Mouse (Mus musculus): ENCODE measurements around the gene Trat1.

Trat1 gene

DNA sequence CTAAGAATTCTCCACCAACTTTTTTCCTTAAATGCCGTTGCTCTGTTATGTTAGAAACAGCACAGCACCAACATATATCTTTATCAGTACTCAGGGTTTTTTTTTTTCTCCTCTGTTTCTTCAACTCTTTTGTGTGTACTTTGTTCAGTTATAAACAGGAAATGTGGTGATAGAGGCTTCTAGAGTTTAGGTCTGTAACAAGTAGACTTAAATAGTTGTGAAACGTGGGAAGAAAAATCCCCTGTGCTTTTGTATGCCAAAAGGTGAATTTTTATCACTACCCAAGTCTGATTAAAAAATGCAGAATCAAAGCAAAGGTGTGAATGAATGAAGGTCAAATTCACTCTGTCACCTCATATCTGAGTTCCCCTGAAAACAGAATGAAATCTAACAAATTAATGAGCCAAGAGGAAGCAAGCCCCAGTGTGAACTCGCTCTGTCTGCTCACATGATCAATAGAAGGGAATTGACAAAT lies at the start of gene Trat1:
Gene Trat1 (minus strand): TSS at position 51 of the 475 bp plus-strand sequence.
- DNase-seq (ENCODE audit: extremely low read depth, low read depth) = no peak

DNA sequence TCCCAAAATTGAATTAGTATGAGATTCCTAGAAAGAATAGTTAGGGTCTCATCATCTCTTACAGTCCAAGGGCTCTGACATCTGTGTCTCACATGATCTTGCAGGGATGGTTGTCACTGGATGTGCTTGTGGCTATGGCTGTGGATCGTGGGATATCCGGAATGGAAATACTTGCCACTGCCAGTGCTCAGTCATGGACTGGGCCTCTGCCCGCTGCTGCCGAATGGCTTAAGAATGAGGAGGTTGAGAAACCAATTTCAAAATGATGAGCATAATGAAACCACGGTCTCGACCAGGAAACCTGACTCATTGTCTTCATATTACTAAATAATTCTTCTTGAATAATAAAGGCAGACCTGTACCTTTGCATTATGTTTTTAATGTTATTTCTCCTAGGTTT lies 46.7 kb upstream of the Trat1 start:
- DNase-seq (ENCODE audit: extremely low read depth, low read depth) = no peak

DNA sequence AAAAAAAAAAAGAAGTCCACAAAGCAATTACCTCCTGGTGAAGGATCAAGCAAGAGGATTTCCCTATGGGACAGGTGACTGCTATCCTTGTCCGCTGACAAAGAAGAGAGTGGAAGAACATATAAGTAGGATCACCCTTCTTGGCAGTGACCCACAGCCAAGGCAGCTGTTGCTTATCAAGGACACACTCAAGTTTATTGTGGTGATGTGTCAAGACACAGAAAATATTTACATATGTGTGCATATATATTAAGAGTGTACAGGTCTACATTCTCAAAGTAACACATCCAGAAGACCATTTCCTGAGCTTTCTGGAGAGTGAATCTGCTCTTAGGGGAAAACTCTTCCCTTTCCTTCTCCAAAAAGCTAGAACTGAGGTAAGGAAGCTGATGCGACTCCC lies 44.9 kb upstream of the Trat1 start, which contains the start of gene Retnlb:
Gene Retnlb (plus strand): TSS at position 162 of the 400 bp plus-strand sequence.
- DNase-seq (ENCODE audit: extremely low read depth, low read depth) = no peak

DNA sequence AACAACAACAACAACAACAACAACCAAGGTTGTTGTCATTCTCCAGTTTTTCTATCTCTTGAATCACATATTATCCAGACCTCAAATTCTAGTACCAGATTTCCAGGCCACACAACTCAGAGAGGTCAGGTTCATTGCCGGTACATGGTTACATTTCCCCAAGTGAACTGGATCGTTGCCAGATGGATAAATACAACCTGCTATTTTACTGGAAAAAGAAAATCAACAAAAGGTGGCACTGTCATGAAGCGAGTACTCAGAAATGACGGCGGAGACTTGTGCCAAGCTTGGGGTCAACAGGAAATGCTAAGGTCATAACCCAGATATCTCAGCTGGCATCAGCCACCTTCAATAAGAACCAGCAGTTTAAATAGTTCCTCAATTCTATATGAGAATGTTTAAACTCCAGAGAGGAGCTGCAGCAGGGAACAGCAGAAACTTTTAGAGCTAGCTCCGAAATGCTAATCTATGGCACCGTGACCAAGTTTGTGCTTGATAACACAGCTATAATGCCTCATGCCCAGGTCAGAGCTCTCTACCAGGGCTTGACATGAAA lies 40.1 kb upstream of the Trat1 start:
- DNase-seq (ENCODE audit: extremely low read depth, low read depth) = no peak

DNA sequence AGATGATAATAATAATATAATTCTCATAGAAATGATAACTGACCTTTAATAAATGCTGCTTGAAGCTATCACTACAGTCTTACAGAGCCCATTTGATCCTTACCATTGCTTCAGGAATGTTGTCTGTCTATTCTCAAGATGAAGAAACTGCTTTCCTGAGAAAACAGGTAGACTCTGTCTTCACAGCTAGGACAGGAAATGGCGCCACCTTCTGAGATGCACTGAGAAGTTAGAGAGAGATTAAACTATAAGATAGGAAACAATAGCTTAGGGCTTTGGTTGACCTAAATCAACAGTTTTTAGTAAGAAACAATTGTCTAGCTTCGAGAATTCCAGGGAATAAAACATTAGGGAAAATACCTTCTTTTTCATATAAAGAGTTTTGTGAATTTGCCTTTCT lies 37.6 kb upstream of the Trat1 start:
- DNase-seq (ENCODE audit: extremely low read depth, low read depth) = no peak

DNA sequence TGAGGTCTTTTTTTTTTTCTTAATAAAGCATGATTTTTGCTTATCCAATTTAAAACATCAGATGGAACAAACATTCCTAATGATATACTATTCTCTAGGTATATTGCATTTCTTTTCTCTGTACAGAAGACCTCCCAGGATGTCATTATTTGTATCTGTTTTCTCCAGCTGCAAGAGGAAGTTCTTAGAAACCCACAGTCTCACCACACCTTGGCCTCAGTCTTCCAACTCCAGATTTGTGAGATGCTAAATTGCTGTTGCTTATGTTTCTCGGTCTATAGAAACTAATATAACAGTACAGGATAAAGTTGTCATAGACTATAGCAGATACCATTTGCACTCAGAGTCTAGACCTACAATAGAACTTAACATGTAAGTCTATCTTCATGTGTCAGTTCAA lies 34.7 kb upstream of the Trat1 start:
- no peak for DNase-seq (ENCODE audit: extremely low read depth, low read depth)

DNA sequence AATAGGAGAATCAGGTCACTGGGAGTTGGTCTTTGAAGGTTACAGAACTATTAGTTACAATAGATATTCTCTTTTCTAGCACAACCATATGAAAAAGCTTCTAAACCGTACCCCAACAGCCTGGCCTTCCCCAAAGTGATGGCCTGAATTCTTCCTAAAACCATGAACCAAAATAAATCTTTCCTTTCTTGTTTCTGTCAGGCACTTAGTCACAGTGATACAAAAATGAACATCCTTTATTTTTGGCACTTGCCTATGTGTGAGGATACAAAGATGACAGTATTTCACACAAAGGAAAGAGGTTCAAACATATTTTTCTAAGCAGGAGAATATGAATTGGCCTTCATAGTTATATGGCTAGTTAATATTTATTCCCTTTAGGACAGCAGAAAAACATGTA lies 33.6 kb upstream of the Trat1 start:
- DNase-seq (ENCODE audit: extremely low read depth, low read depth) = no peak

DNA sequence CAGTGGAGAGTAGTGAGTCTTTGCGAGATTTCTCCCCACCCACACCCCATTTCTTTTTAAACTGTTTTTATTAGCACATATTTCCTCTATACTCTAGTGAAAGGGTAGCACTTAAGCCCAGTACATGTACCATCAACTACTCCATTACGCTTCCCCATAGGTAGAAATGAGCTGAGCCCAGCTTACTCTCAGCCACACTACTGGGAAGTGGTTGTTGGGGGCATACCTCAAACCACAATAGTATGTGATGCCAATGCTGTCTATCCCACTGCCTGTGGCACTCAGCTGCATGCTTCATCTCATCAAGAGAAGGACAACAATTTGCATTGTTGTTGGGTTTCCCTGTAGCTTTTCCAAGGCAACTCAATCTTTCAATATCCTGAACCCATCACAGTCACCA lies 29.1 kb upstream of the Trat1 start:
- no peak for DNase-seq (ENCODE audit: extremely low read depth, low read depth)

DNA sequence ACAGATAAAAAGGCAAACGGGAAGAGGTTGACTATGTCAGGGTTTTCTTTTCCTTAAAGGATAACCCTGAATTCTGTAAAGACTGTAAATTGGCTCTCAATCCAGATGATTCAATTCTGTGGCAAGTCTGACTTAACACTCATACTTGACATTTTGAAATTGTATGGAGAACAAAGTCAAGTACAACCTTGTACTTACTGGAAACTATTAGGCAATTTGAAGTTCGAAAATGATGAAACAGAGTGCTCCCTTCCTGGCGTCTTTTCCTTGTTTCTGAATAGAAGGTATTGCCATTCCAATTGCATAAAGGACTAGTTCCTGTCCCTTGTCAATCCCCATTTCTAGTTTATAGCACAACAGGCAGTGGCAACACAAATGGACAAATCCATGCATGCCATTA lies 27.6 kb upstream of the Trat1 start:
- no peak for DNase-seq (ENCODE audit: extremely low read depth, low read depth)

DNA sequence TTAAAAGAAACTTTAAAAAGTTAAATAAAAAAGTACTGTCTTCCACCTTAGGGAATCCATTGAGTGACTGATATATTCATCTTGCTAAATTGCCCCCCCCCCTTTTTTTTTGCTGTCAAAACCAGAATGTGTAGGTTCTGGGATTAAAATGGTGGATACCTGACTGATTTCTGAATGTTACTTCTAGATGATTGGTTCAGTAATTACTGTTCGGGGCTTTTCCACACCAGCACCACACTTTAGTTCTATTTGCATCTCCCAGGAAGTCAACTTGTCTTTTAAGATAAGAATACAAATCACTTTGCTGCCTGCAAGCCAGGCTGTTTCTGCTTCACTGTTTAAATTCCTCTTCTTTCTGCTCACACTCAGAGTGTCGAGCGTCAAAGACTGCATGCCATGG lies 26.5 kb upstream of the Trat1 start:
- no peak for DNase-seq (ENCODE audit: extremely low read depth, low read depth)

DNA sequence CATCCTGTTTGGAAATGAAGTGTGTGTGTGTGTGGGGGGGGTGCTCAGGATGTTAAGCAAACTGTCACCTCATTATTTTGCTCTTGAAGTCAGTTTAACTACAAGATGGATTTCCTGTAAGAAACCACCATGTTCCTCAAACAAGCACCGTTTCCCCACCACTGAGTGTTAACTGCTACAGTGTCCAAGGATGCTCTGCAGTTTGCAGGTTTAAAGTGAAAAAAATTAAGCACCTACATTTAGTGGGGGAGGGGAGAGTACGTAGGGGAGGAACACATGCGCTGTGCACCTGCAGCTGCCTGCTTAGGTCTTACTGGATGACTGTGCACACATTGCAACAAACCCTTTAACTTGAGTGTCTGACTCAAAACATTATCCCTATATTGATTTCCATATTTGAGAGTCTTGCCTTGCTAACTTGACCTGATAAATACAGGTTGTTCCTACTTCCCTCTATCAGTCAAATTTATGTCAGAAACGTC lies 16.9 kb upstream of the Trat1 start:
- no peak for DNase-seq (ENCODE audit: extremely low read depth, low read depth)

DNA sequence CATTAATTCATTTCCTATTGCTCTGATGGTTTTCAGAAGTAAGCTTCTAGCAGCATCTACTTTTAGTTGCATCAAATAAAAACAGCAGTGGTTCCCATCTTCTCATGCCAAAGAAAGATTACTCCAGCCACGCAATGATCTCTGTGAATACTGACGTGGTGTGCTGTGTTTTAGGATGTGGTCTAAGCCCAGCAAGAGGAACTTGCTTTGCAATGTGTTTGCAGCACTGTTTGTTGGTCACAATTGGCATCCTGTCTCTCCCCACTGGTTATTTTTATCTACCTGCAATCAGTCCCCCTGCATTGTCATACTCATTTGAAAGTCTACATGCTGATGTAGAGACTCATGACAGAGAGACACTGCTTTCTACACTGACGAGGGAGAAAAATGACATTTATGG lies 14.4 kb upstream of the Trat1 start:
- DNase-seq (ENCODE audit: extremely low read depth, low read depth) = no peak

DNA sequence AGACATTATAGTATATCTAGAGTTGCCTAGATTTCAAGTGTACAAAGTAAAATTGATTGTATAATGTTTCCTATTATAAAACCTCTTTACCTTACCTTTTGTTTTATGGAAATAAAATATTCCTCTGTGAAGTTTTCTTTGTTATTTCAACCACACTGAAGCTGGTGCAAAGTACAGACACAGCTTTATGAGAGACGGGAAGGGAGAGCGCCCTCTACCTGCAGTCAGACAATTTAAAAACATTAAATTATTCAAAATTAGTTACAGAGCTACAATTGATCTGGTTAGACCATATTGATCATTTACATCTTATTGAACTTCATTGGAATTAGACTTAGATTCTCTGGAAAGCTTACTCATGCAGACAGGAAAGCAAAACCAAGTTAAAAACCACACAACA lies 5.4 kb upstream of the Trat1 start:
- DNase-seq (ENCODE audit: extremely low read depth, low read depth) = no peak

DNA sequence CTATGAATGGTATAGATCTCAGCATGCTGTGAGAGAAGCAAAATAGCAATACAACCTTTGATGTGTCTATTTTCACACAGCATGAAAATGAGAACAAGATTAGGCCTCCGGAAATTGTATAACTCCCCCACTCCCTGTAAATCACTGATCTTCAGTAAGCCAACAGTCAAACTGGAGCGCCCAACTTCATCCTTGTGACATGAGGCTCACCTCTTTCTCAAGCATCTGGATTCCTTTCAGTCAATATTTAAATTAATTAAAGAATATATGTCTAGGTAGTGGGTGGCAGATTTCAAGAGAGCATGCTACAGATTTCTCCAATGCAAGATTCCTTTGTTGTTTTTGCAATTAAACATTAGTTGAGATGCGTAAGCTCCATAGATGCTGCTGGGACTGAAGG lies 2.6 kb downstream of the Trat1 start:
- no peak for DNase-seq (ENCODE audit: extremely low read depth, low read depth)

DNA sequence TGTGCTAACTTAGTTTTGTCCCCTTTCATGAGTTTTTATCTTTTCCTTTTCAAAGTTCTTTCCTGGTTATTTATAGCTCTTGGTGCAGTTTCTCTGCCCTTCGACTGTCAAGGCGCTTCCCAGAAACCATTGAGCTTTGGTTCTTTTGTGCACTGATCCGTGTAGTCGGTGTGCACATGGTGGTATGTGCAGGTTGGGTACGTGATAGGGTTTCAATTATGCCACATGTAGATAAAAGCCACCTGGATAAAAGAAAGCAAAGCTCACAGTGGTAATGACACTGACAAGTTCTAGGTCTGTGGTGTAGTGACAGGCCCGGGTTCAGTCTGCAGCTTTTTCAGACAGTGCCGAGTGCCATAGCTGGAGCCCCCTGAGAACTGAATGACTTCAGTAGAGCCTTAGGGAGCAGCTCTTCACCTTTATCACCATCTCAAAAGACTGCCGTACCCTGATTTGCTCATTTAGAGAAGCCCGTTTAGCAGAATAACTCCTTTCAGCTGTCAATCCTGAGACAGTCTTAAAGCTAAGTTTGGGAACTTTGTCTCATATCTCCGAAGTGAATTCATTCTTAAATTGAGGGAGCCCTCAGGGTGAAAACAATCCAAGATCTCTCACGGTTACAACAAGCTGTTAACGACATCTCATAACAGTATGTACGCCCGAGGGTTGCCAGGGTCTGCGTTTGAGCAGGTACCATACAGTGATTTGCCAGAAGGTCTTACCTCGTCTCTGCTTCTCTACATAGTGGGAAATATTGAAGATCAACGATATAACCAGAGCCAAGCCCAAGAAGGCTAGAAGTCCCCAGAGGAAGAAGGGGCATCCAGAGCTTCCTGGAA lies 11.0 kb downstream of the Trat1 start:
- DNase-seq (ENCODE audit: extremely low read depth, low read depth) = no peak

DNA sequence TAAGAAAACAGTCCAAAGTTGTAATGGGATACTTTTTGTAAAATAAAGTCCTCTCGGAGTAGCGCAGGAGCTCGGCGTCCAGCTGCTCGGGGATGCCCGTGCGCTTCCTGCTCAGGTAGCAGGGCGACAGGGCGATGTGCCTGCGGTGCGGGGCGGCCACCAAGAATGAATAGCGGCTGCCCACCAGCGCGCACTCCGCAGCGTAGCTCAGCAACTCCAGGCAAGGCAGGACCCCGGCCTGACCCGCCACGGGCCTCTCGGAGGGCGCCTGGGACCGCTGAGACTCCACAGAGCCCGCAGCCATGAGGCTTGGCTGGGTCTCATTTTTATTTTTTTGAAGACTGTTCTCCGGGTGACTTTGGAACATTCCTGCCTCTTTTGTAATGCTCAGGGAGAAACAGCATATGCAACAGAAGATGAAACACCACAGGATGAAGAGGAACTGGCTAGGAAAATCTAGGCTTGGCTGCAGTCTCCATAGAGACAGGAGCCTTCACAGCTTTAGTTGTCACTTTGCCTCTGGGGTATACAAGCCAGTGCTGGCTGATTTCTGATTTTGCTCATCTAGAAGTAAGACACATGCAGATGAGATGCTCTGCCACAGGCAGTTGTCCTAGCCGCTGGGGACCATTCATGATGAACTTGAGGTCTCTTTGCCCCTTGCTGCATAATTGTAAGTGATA lies 21.5 kb downstream of the Trat1 start:
- no peak for DNase-seq (ENCODE audit: extremely low read depth, low read depth)

DNA sequence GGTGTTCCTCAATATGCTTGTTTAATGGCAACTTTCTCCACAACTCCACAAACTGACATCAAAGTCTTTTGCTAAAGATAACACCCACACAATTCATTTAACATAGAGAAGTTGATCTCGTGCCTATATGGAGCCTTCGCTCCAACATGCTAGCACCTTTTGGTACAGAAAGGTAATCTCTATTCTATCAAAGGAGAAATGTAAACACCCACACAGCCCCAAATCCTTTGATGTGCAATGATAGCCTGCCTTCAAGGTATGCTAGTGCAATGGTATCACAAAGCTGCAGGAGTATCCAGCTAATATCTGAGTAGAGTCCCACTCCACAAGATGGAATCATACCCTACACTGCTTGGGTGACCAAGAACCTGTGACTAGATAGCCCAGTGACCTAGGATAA lies 26.4 kb downstream of the Trat1 start:
- DNase-seq (ENCODE audit: extremely low read depth, low read depth) = no peak

DNA sequence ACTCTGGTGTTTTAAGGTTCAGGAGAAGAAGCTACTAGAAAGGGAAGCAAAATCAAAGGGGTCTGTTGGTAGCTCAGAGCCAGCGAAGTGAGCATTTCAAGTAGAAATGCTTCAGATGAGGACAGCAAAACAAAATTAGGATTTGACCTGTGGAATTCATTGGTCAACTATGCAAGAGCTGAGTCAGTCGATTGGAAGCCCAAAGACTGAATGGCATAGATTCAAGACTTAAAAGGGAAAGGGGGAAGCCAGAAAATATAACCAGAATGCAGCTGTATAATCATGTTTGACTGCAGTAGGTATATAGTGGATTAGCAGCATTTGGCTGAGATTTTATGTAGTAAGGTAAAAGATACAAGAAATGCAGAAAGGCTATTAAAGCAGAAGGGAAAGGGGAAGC lies 26.8 kb downstream of the Trat1 start:
- no peak for DNase-seq (ENCODE audit: extremely low read depth, low read depth)

DNA sequence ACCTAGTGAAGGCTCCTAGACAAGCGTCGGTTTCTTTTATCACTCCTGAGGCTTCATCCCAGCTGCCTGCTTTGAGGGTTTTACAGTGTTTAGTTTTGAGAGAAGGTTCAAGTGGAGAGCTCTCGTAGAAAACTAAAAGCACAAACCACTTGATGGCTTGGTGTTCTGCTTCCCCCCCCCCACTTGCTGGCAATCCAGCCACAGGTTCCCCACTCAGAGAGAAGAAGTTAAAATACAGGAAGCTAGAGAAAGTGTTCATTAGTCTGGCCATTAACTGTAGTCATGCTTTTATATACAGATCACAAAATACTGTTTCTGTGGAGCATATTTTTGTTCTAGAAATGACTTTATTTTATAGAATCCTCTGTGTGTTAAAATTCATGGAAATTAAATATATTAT lies 30.3 kb downstream of the Trat1 start:
- DNase-seq (ENCODE audit: extremely low read depth, low read depth) = no peak

DNA sequence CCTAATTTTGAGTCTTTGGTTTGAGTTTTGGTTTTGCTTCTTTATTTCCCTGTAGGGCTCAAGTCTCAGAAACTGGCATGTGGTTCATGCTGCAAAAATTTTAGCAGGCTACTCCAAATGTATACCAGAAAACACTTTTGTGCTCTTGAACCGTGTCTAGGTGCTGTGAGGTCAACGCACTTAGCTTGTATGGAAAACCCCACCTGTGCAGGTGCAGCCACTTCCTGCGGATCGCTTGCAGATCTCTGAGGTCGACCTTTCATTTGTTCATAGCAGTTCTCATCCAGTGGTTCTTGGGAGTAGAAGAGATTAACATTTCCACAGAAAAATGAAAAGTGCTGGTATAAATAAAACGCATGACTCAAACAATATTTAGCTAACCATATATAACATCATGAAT lies 31.8 kb downstream of the Trat1 start:
- no peak for DNase-seq (ENCODE audit: extremely low read depth, low read depth)

DNA sequence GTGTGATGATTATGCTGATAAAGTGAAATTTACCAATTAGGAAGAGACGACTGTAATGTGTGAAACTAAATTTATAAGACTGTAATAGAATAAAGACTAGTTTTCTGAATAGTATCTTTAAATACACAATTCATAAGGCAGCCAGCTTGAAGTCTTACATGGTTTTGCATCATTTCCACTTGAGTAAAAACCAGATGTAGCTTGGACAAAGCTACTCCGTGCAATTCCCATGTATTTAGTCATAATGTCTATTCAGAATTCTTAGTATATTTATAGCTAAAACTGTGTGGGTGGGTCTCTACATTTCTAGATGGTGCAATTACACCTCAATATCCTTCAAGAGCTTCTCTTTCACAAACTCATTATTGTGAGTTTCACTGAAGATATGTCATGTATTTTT lies 33.4 kb downstream of the Trat1 start:
- no peak for DNase-seq (ENCODE audit: extremely low read depth, low read depth)

DNA sequence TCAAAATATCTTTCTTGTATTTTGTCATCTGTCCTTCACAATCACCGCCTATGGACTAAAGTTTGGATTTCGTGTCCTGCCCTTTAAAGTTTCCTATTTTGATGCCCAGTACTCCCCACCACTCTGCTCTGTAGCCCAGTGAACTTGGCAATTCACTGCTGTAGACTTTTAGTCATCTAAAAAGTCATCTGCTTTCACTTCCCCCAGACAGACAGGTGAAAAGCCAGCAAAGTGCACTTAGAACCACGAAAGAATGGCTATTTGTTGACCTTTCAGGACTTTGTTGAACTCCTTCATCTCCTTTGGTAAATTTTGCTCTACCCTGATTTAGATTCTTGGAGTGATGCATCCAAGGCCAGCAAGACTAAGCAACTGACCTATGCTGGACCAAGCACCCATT lies 34.9 kb downstream of the Trat1 start:
- no peak for DNase-seq (ENCODE audit: extremely low read depth, low read depth)
